Mouse (Mus musculus) G1E (cell line): Measurements from ENCODE around the gene Pccb. TPM values are rescaled to one million over a fixed set of nuclear protein-coding genes. Genes with fewer than 3 reads are reported as not detected.

Experiments
- ATAC-seq: 2 replicates; pipeline ENCODE4 v1.8.0; 2016; ENCODE audit warnings: mild to moderate bottlenecking; ENCODE audit not compliant: insufficient number of reproducible peaks, poor library complexity, low FRiP score, severe bottlenecking; ENCODE audit errors: extremely low read depth
- DNase-seq: peaks from one replicate; pipeline ENCODE4 v3.0.0; 2012; ENCODE audit warnings: low spot score
- H3K27me3 ChIP-seq: 2 replicates; pipeline ENCODE4 v1.6.1; 2012; ENCODE audit warnings: mild to moderate bottlenecking, low read length, inconsistent platforms; ENCODE audit not compliant: insufficient read depth
- H3K36me3 ChIP-seq: replicated peaks from 2 replicates; pipeline ENCODE3; 2012; ENCODE audit warnings: mild to moderate bottlenecking, inconsistent platforms
- H3K4me1 ChIP-seq: 2 replicates; pipeline ENCODE4 v1.6.1; 2012; ENCODE audit warnings: low read depth, low read length, inconsistent platforms, mixed read lengths; ENCODE audit not compliant: insufficient read depth
- H3K4me3 ChIP-seq: 2 replicates; pipeline ENCODE4 v1.5.1; 2012; ENCODE audit warnings: low read depth, mild to moderate bottlenecking, inconsistent platforms, low read length, moderate library complexity, mixed read lengths
- H3K9me3 ChIP-seq: replicated peaks from 2 replicates; pipeline ENCODE4 v1.6.1; 2012; ENCODE audit warnings: inconsistent platforms
- CTCF ChIP-seq: IDR thresholded peaks from 2 replicates; pipeline ENCODE4 v1.5.1; 2012; ENCODE audit warnings: low read depth, low read length, inconsistent platforms, mixed read lengths
- GATA1 ChIP-seq: IDR thresholded peaks from 2 replicates; pipeline ENCODE4 v1.6.1; 2012; ENCODE audit warnings: borderline replicate concordance, low read length, inconsistent platforms, mixed read lengths
- GATA2 ChIP-seq: IDR thresholded peaks from 2 replicates; pipeline ENCODE4 v1.6.1; 2012; ENCODE audit warnings: low read depth, low read length, inconsistent platforms, borderline replicate concordance
- POLR2AphosphoS5 ChIP-seq: IDR thresholded peaks from 2 replicates; pipeline ENCODE4 v1.6.1; 2012; ENCODE audit warnings: low read depth, low read length, inconsistent platforms; ENCODE audit not compliant: insufficient replicate concordance
- TAL1 ChIP-seq: conservative IDR thresholded peaks from 2 replicates; pipeline ENCODE4 v1.6.1; 2012; ENCODE audit warnings: low read depth, low read length, inconsistent platforms, mixed read lengths
- polyA plus RNA-seq: library from polyadenylated mRNA; stranded (reverse); fragments of >175 nt; gene quantifications from 2 replicates; pipeline ENCODE4 v1.2.3, GENCODE M21; 2012
- total RNA-seq, 2 experiments: library from RNA; stranded (forward) in 1 of 2; stranded (reverse) in 1 of 2; fragments of 200-1000 nt in 1 of 2; fragments of >200 nt in 1 of 2; fragmentation: Nextera tagmentation in 1 of 2; gene quantifications; 2 replicates each; pipeline ENCODE4 v1.2.3; 2014 to 2017

The Pccb gene
- total and polyA plus RNA-seq, 3 experiments, result 11.2 to 51.1 (median 14.0) TPM

GRCm38 (mm10) chr9:101015324-101015723, 19.4 kb downstream of the Pccb start:
- Histone ChIP-seq H3K4me1 (peaks cover 13% of the 10 kb centered on the region), H3K36me3 (peaks cover 9% of the 10 kb centered on the region), H3K9me3 (no peaks in the 10 kb centered on the region), H3K4me3 (no peak overlapping the region), H3K27me3 (no peaks in the 10 kb centered on the region)
- TF ChIP-seq POLR2AphosphoS5 (no peak), GATA1 (no peak), CTCF (no peak), TAL1 (no peak), GATA2 (no peak)
- ATAC-seq (no peak), DNase-seq (no peak)

GRCm38 (mm10) chr9:101012433-101012832, 22.3 kb downstream of the Pccb start:
- Histone ChIP-seq H3K36me3 (peaks cover 12% of the 10 kb centered on the region), H3K4me1 (peaks cover 9% of the 10 kb centered on the region), H3K27me3 (no peaks in the 10 kb centered on the region), H3K4me3 (no peak overlapping the region), H3K9me3 (no peaks in the 10 kb centered on the region)
- DNase-seq (no peak), ATAC-seq (0 out of 2 replicates have a peak, but pooled peaks have one; percentile 15)
- TF ChIP-seq GATA1 (no peak), CTCF (no peak), POLR2AphosphoS5 (no peak), GATA2 (no peak), TAL1 (no peak)

- Histone ChIP-seq H3K4me1 (no peaks in the 10 kb centered on the region), H3K9me3 (0 out of 2 replicates have a peak, but pooled peaks cover 2% of the 10 kb centered on the region), H3K27me3 (no peaks in the 10 kb centered on the region), H3K36me3 (peaks cover 9% of the 10 kb centered on the region), H3K4me3 (no peak overlapping the region)
- ATAC-seq, result no peak
- no peak for DNase-seq
- TF ChIP-seq GATA2, result no peak
- TF ChIP-seq CTCF, result no peak
- no peak for TF ChIP-seq GATA1
- no peak for TF ChIP-seq POLR2AphosphoS5
- no peak for TF ChIP-seq TAL1
These were observed 28.8 kb downstream of the Pccb start for GRCm38 (mm10) chr9:101005866-101006265.

- TF ChIP-seq GATA1 (no peak), GATA2 (no peak), TAL1 (no peak), POLR2AphosphoS5 (no peak), CTCF (no peak)
- DNase-seq, result no peak
These were observed 31.4 kb downstream of the Pccb start for GRCm38 (mm10) chr9:101003302-101003701.

GRCm38 (mm10) chr9:101002841-101003240, 31.9 kb downstream of the Pccb start:
- DNase-seq (no peak), ATAC-seq (no peak)
- Histone ChIP-seq H3K4me3 (no peak overlapping the region), H3K9me3 (0 out of 2 replicates have a peak, but pooled peaks cover 2% of the 10 kb centered on the region), H3K27me3 (no peaks in the 10 kb centered on the region), H3K36me3 (peaks cover 18% of the 10 kb centered on the region), H3K4me1 (no peaks in the 10 kb centered on the region)
- no peak for TF ChIP-seq CTCF
- no peak for TF ChIP-seq GATA1
- no peak for TF ChIP-seq POLR2AphosphoS5
- TF ChIP-seq GATA2, result no peak
- no peak for TF ChIP-seq TAL1

More at GRCm38 (mm10) chr9:101003302-101003701, 31.4 kb downstream of the Pccb start:
- Histone ChIP-seq H3K36me3 (peaks cover 16% of the 10 kb centered on the region), H3K4me1 (no peaks in the 10 kb centered on the region), H3K9me3 (0 out of 2 replicates have a peak, but pooled peaks cover 2% of the 10 kb centered on the region), H3K4me3 (no peak overlapping the region), H3K27me3 (no peaks in the 10 kb centered on the region)
- ATAC-seq, result no peak

- TF ChIP-seq POLR2AphosphoS5 (no peak), TAL1 (no peak), CTCF (peak; percentile 59; the same call in 1 of the 2 replicates)
- H3K4me3 ChIP-seq, result no peak overlapping the region
- H3K4me1 ChIP-seq, result no peaks in the 10 kb centered on the region
- H3K36me3 ChIP-seq, result peaks cover 18% of the 10 kb centered on the region
- H3K27me3 ChIP-seq, result no peaks in the 10 kb centered on the region
- H3K9me3 ChIP-seq, result 0 out of 2 replicates have a peak, but pooled peaks cover 2% of the 10 kb centered on the region
- DNase-seq, result no peak
- peak; percentile 28; the same call in 1 of the 2 replicates for ATAC-seq
These were observed 32.6 kb downstream of the Pccb start for GRCm38 (mm10) chr9:101002053-101002452.

GRCm38 (mm10) chr9:100997138-100997537, 37.6 kb downstream of the Pccb start:
- H3K4me1 ChIP-seq, result no peaks in the 10 kb centered on the region
- ATAC-seq, result no peak
- DNase-seq, result no peak
- no peaks in the 10 kb centered on the region for H3K9me3 ChIP-seq
- H3K4me3 ChIP-seq, result no peak overlapping the region
- no peaks in the 10 kb centered on the region for H3K27me3 ChIP-seq
- TF ChIP-seq CTCF (no peak), GATA2 (no peak), GATA1 (no peak), TAL1 (no peak), POLR2AphosphoS5 (no peak)
- H3K36me3 ChIP-seq, result peaks cover 37% of the 10 kb centered on the region
